Mouse (Mus musculus) kidney, adult 2 months (tissue): ENCODE measurements at regions not wholly inside any gene's neighbourhood (a gene's known extent, or its start where the extent isn't known, plus 50 kb on each side); places are given as distances from the start of the nearest gene placed in this dataset.

Source experiments
- DNase-seq: peaks from one replicate; pipeline ENCODE4 v3.0.0; 2021
- H3K27ac ChIP-seq: fragments of 200-500 bp; 2 replicates; pipeline ENCODE4 v1.5.1; 2012; ENCODE audit warnings: low read depth, low read length, control low read depth, inconsistent platforms; ENCODE audit not compliant: insufficient read depth
- H3K27me3 ChIP-seq: fragments of 200-500 bp; replicated peaks from 2 replicates; pipeline ENCODE4 v1.6.1; 2012; ENCODE audit warnings: mild to moderate bottlenecking, moderate library complexity, low read length, inconsistent platforms; ENCODE audit not compliant: control insufficient read depth, insufficient read depth
- H3K36me3 ChIP-seq: fragments of 200-500 bp; 2 replicates; pipeline ENCODE4 v1.6.1; 2012; ENCODE audit warnings: mild to moderate bottlenecking, moderate library complexity, low read length, inconsistent platforms; ENCODE audit not compliant: control insufficient read depth, insufficient read depth
- H3K4me1 ChIP-seq: fragments of 200-500 bp; 2 replicates; pipeline ENCODE4 v1.6.1; 2011; ENCODE audit warnings: low read length; ENCODE audit not compliant: control insufficient read depth, insufficient read depth
- H3K4me3 ChIP-seq: fragments of 200-500 bp; 2 replicates; pipeline ENCODE4 v1.5.1; 2011; ENCODE audit warnings: mild to moderate bottlenecking, low read depth, low read length, control low read depth; ENCODE audit not compliant: insufficient read depth
- CTCF ChIP-seq: fragments of 200-500 bp; conservative IDR thresholded peaks from 2 replicates; pipeline ENCODE4 v1.5.1; 2011; ENCODE audit warnings: low read depth, mild to moderate bottlenecking, control low read depth, low read length, moderate library complexity, mixed read lengths; ENCODE audit not compliant: insufficient read depth, insufficient read length
- POLR2A ChIP-seq: fragments of 200-500 bp; IDR thresholded peaks from one replicate; pipeline ENCODE4 v1.6.1; 2011; ENCODE audit warnings: low read depth, low read length, control low read depth
- WGBS: fragments of 180-500 bp; shearing (Covaris S2); methylation state at CpG from one replicate; pipeline ENCODE4 v1.1.7; 2018; 5-methylcytosine and 5-hydroxymethylcytosine counted together

- DNase-seq: no peak
- WGBS: 80% methylated on average over 3 of the region's 3 CpGs
Observed at GRCm38 (mm10) chr5:49580777-49581176, 56.1 kb upstream of the Kcnip4 start.

GRCm38 (mm10) chr5:49575901-49576300 is 51.2 kb upstream of the Kcnip4 start:
- 57% methylated on average over 2 of the region's 2 CpGs for whole genome bisulfite sequencing
- H3K27me3 ChIP-seq: no peaks in the 10 kb centered on the region
- no peak overlapping the region for H3K27ac ChIP-seq
- no peaks in the 10 kb centered on the region for H3K36me3 ChIP-seq
- H3K4me3 ChIP-seq: no peak overlapping the region
- no peak for DNase-seq
- no peaks in the 10 kb centered on the region for H3K4me1 ChIP-seq
- no peak for TF ChIP-seq CTCF
- TF ChIP-seq POLR2A: no peak

More at GRCm38 (mm10) chr5:49580777-49581176, 56.1 kb upstream of the Kcnip4 start:
- no peak for TF ChIP-seq CTCF
- TF ChIP-seq POLR2A: no peak
- Histone ChIP-seq H3K4me1 (no peaks in the 10 kb centered on the region), H3K4me3 (no peak overlapping the region), H3K36me3 (no peaks in the 10 kb centered on the region), H3K27me3 (no peaks in the 10 kb centered on the region), H3K27ac (no peak overlapping the region)
